Mouse (Mus musculus) embryonic facial prominence, embryonic 11.5 days (tissue): ENCODE measurements around the gene Kif13a. TPM values are rescaled to one million over a fixed set of nuclear protein-coding genes. Genes with fewer than 3 reads are reported as not detected.

ENCODE experiments used
- ATAC-seq: fragments of 200-750 bp; cut with Nextera tagmentation; replicated peaks from 2 replicates; pipeline ENCODE4 v1.8.0; 2017; ENCODE audit warnings: low read depth; ENCODE audit not compliant: insufficient number of reproducible peaks, low FRiP score, low TSS enrichment
- DNase-seq: peaks from one replicate; pipeline ENCODE4 v3.0.0-alpha.2; 2015; ENCODE audit warnings: low spot score
- H3K27ac ChIP-seq: fragments of 300-500 bp; sonication (generic); replicated peaks from 2 replicates; pipeline ENCODE4 v1.5.1; 2014; ENCODE audit warnings: mild to moderate bottlenecking, low read depth, low read length, control low read depth
- H3K27me3 ChIP-seq: fragments of 300-500 bp; sonication (generic); 2 replicates; pipeline ENCODE4 v1.6.1; 2014; ENCODE audit warnings: mild to moderate bottlenecking, low read length, moderate library complexity, mixed read lengths; ENCODE audit not compliant: control insufficient read depth, insufficient read depth
- H3K36me3 ChIP-seq: fragments of 300-500 bp; sonication (generic); replicated peaks from 2 replicates; pipeline ENCODE4 v1.6.1; 2014; ENCODE audit warnings: low read depth, mild to moderate bottlenecking, low read length, moderate library complexity, mixed read lengths; ENCODE audit not compliant: control insufficient read depth, insufficient read depth
- H3K4me1 ChIP-seq: fragments of 300-500 bp; sonication (generic); 2 replicates; pipeline ENCODE4 v1.6.1; 2014; ENCODE audit warnings: low read length, mixed read lengths; ENCODE audit not compliant: control insufficient read depth, insufficient read depth
- H3K4me2 ChIP-seq: fragments of 300-500 bp; sonication (generic); 2 replicates; pipeline ENCODE4 v1.6.1; 2014; ENCODE audit warnings: low read depth, mild to moderate bottlenecking, control low read depth, low read length, moderate library complexity
- H3K4me3 ChIP-seq: fragments of 300-500 bp; sonication (generic); 2 replicates; pipeline ENCODE4 v1.5.1; 2014; ENCODE audit warnings: low read depth, low read length, control low read depth
- H3K9ac ChIP-seq: fragments of 300-500 bp; sonication (generic); replicated peaks from 2 replicates; pipeline ENCODE4 v1.6.1; 2014; ENCODE audit warnings: mild to moderate bottlenecking, control low read depth, low read length
- H3K9me3 ChIP-seq: fragments of 300-500 bp; sonication (generic); replicated peaks from 2 replicates; pipeline ENCODE4 v1.6.1; 2016; ENCODE audit warnings: mild to moderate bottlenecking, low read length, inconsistent platforms, mixed read lengths; ENCODE audit not compliant: control insufficient read depth
- WGBS: fragments of 180-500 bp; shearing (Covaris S2); extraction: QIAGEN DNeasy Blood & Tissue Kit; methylation state at CpG from one replicate; pipeline ENCODE4 v1.1.7; 2014; 5-methylcytosine and 5-hydroxymethylcytosine counted together
- polyA plus RNA-seq: library from polyadenylated mRNA; unstranded; fragments of >200 nt; fragmentation: Nextera tagmentation; extraction: Ambion mirVana; gene quantifications from 2 replicates; pipeline ENCODE4 v1.2.1, GENCODE M21; 2014

The Kif13a gene
- polyA plus RNA-seq, 1 experiment from 2014 or later: 19.1 TPM

GRCm38 (mm10) chr13:46919797-46920196 lies 9.9 kb downstream of the Kif13a start:
- no peaks in the 10 kb centered on the region for H3K4me1 ChIP-seq
- no peak overlapping the region for H3K4me2 ChIP-seq
- H3K9ac ChIP-seq: no peak overlapping the region
- H3K27ac ChIP-seq: no peak overlapping the region
- H3K4me3 ChIP-seq: no peak overlapping the region
- H3K27me3 ChIP-seq: no peaks in the 10 kb centered on the region
- H3K36me3 ChIP-seq: no peaks in the 10 kb centered on the region
- DNase-seq (no peak), ATAC-seq (no peak)
- 80% methylated on average over 2 of the region's 2 CpGs for WGBS
- H3K9me3 ChIP-seq: no peaks in the 10 kb centered on the region

- Histone ChIP-seq H3K4me3 (no peak overlapping the region), H3K27me3 (no peaks in the 10 kb centered on the region), H3K4me2 (no peak overlapping the region), H3K36me3 (no peaks in the 10 kb centered on the region), H3K9me3 (no peaks in the 10 kb centered on the region), H3K4me1 (no peaks in the 10 kb centered on the region), H3K9ac (no peak overlapping the region), H3K27ac (no peak overlapping the region)
- WGBS: 78% methylated on average over 5 of the region's 5 CpGs
- ATAC-seq (no peak), DNase-seq (no peak)
These were observed 11.2 kb downstream of the Kif13a start for GRCm38 (mm10) chr13:46918509-46918908.

- Histone ChIP-seq H3K4me2 (no peak overlapping the region), H3K27me3 (no peaks in the 10 kb centered on the region), H3K9me3 (no peaks in the 10 kb centered on the region), H3K9ac (no peak overlapping the region), H3K4me1 (no peaks in the 10 kb centered on the region), H3K4me3 (no peak overlapping the region), H3K27ac (no peak overlapping the region), H3K36me3 (no peaks in the 10 kb centered on the region)
- 76% methylated on average over 6 of the region's 6 CpGs for WGBS
- DNase-seq (no peak), ATAC-seq (no peak)
These were observed 17.7 kb downstream of the Kif13a start for GRCm38 (mm10) chr13:46911960-46912359.

GRCm38 (mm10) chr13:46911018-46911419 lies 18.6 kb downstream of the Kif13a start:
- Histone ChIP-seq H3K4me1 (no peaks in the 10 kb centered on the region), H3K4me2 (no peak overlapping the region), H3K9ac (no peak overlapping the region), H3K27ac (no peak overlapping the region), H3K4me3 (no peak overlapping the region), H3K27me3 (no peaks in the 10 kb centered on the region), H3K36me3 (no peaks in the 10 kb centered on the region), H3K9me3 (no peaks in the 10 kb centered on the region)
- DNase-seq (no peak), ATAC-seq (no peak)
- WGBS: 69% methylated on average over 11 of the region's 11 CpGs

- H3K36me3 ChIP-seq: no peaks in the 10 kb centered on the region
- no peaks in the 10 kb centered on the region for H3K4me1 ChIP-seq
- DNase-seq (no peak), ATAC-seq (no peak)
- H3K4me3 ChIP-seq: no peak overlapping the region
- no peak overlapping the region for H3K4me2 ChIP-seq
- no peak overlapping the region for H3K27ac ChIP-seq
- no peaks in the 10 kb centered on the region for H3K9me3 ChIP-seq
- 82% methylated on average over 3 of the region's 3 CpGs for WGBS
- H3K27me3 ChIP-seq: no peaks in the 10 kb centered on the region
- no peak overlapping the region for H3K9ac ChIP-seq
These were observed 19.7 kb downstream of the Kif13a start for GRCm38 (mm10) chr13:46909946-46910345.

GRCm38 (mm10) chr13:46909005-46909565 lies 20.6 kb downstream of the Kif13a start:
- WGBS: 76% methylated on average over 12 of the region's 12 CpGs
- H3K4me3 ChIP-seq: no peak overlapping the region

GRCm38 (mm10) chr13:46908387-46908786 lies 21.3 kb downstream of the Kif13a start:
- H3K27ac ChIP-seq: no peak overlapping the region
- DNase-seq: no peak
- WGBS: 86% methylated on average over 2 of the region's 2 CpGs
- no peak overlapping the region for H3K9ac ChIP-seq
- H3K4me2 ChIP-seq: no peak overlapping the region
- H3K27me3 ChIP-seq: no peaks in the 10 kb centered on the region
- H3K4me1 ChIP-seq: no peaks in the 10 kb centered on the region
- no peak overlapping the region for H3K4me3 ChIP-seq
- no peaks in the 10 kb centered on the region for H3K9me3 ChIP-seq
- no peak for ATAC-seq
- no peaks in the 10 kb centered on the region for H3K36me3 ChIP-seq

More at GRCm38 (mm10) chr13:46909005-46909565, 20.6 kb downstream of the Kif13a start:
- no peak overlapping the region for H3K27ac ChIP-seq
- no peak overlapping the region for H3K4me2 ChIP-seq
- DNase-seq (no peak), ATAC-seq (no peak)
- no peak overlapping the region for H3K9ac ChIP-seq
- H3K9me3 ChIP-seq: no peaks in the 10 kb centered on the region
- H3K36me3 ChIP-seq: no peaks in the 10 kb centered on the region
- no peaks in the 10 kb centered on the region for H3K27me3 ChIP-seq
- H3K4me1 ChIP-seq: no peaks in the 10 kb centered on the region

GRCm38 (mm10) chr13:46907861-46908260 lies 21.8 kb downstream of the Kif13a start:
- no peaks in the 10 kb centered on the region for H3K36me3 ChIP-seq
- ATAC-seq (no peak), DNase-seq (no peak)
- no peak overlapping the region for H3K4me2 ChIP-seq
- 81% methylated on average over 10 of the region's 10 CpGs for WGBS
- H3K27me3 ChIP-seq: no peaks in the 10 kb centered on the region
- H3K9me3 ChIP-seq: no peaks in the 10 kb centered on the region
- no peak overlapping the region for H3K27ac ChIP-seq
- H3K4me1 ChIP-seq: no peaks in the 10 kb centered on the region
- no peak overlapping the region for H3K9ac ChIP-seq
- H3K4me3 ChIP-seq: no peak overlapping the region
